Mouse (Mus musculus) liver, adult 2 months (tissue): ENCODE data around the gene Ascc2. TPM values are rescaled to one million over a fixed set of nuclear protein-coding genes. Genes with fewer than 3 reads are reported as not detected.

ENCODE experiments used
- DNase-seq: peaks from one replicate; pipeline ENCODE4 v3.0.0-alpha.2; 2011; ENCODE audit warnings: low read depth, low spot score; ENCODE audit errors: extremely low read depth
- H3K27ac ChIP-seq: fragments of 200-500 bp; replicated peaks from 2 replicates; pipeline ENCODE4 v1.5.1; 2012; ENCODE audit warnings: low read depth, mild to moderate bottlenecking, control low read depth, inconsistent platforms, low read length; ENCODE audit not compliant: insufficient read depth
- H3K27me3 ChIP-seq: fragments of 200-500 bp; 2 replicates; pipeline ENCODE4 v1.6.1; 2012; ENCODE audit warnings: mild to moderate bottlenecking, moderate library complexity, low read length, inconsistent platforms; ENCODE audit not compliant: control insufficient read depth, insufficient read depth
- H3K36me3 ChIP-seq: fragments of 200-500 bp; 2 replicates; pipeline ENCODE4 v1.6.1; 2012; ENCODE audit warnings: low read length, inconsistent platforms; ENCODE audit not compliant: control insufficient read depth, insufficient read depth
- H3K4me1 ChIP-seq: fragments of 200-500 bp; 2 replicates; pipeline ENCODE4 v1.6.1; 2011; ENCODE audit warnings: low read length; ENCODE audit not compliant: control insufficient read depth, insufficient read depth
- H3K4me3 ChIP-seq: fragments of 200-500 bp; 2 replicates; pipeline ENCODE4 v1.5.1; 2011; ENCODE audit warnings: low read depth, mild to moderate bottlenecking, control low read depth, low read length, moderate library complexity; ENCODE audit not compliant: insufficient read depth
- H3K79me2 ChIP-seq: fragments of 200-500 bp; 2 replicates; pipeline ENCODE4 v1.6.1; 2012; ENCODE audit warnings: inconsistent platforms, mild to moderate bottlenecking, low read length, moderate library complexity; ENCODE audit not compliant: control insufficient read depth, insufficient read depth
- H3K9ac ChIP-seq: fragments of 200-500 bp; 2 replicates; pipeline ENCODE4 v1.6.1; 2012; ENCODE audit warnings: low read depth, mild to moderate bottlenecking, control low read depth, inconsistent platforms, low read length
- CTCF ChIP-seq: fragments of 200-500 bp; IDR thresholded peaks from 2 replicates; pipeline ENCODE4 v1.5.1; 2011; ENCODE audit warnings: low read depth, low read length, control low read depth
- POLR2A ChIP-seq: fragments of 200-500 bp; IDR thresholded peaks from 2 replicates; pipeline ENCODE4 v1.6.1; 2011; ENCODE audit warnings: low read length, control low read depth; ENCODE audit not compliant: insufficient read depth; ENCODE audit errors: extremely low read depth
- WGBS: fragments of 180-500 bp; shearing (Covaris S2); methylation state at CpG from one replicate; pipeline ENCODE4 v1.1.7; 2018; 5-methylcytosine and 5-hydroxymethylcytosine counted together
- polyA plus RNA-seq: library from polyadenylated mRNA; depleted of rRNA; stranded (reverse); fragments of >200 nt; gene quantifications from 2 replicates; pipeline ENCODE4 v1.2.3, GENCODE M21; 2012
- total RNA-seq: library from RNA; depleted of rRNA; stranded (reverse); fragments of >200 nt; gene quantifications from 2 replicates; pipeline ENCODE4 v1.2.3, GENCODE M21; 2014

Gene Ascc2
- total and polyA plus RNA-seq, 2 experiments = 8.5 to 9.9 TPM

- peaks cover 6% of the 10 kb centered on the region; the same call in 1 of the 2 replicates for H3K79me2 ChIP-seq
- H3K27ac ChIP-seq = no peak overlapping the region
- no peak overlapping the region for H3K9ac ChIP-seq
- DNase-seq = no peak
- H3K27me3 ChIP-seq = no peaks in the 10 kb centered on the region
- WGBS = 47% methylated on average over 2 of the region's 2 CpGs
- TF ChIP-seq CTCF (no peak), POLR2A (no peak)
- peaks cover 1% of the 10 kb centered on the region; the same call in 1 of the 2 replicates for H3K4me1 ChIP-seq
- H3K4me3 ChIP-seq = no peak overlapping the region
- no peaks in the 10 kb centered on the region for H3K36me3 ChIP-seq
Measured at GRCm38 (mm10) chr11:4598411-4598810, 39.1 kb upstream of the Ascc2 start.

GRCm38 (mm10) chr11:4599916-4600315, 37.6 kb upstream of the Ascc2 start:
- Histone ChIP-seq H3K4me1 (no peaks in the 10 kb centered on the region), H3K36me3 (no peaks in the 10 kb centered on the region), H3K27ac (no peak overlapping the region), H3K27me3 (no peaks in the 10 kb centered on the region), H3K9ac (no peak overlapping the region), H3K4me3 (no peak overlapping the region), H3K79me2 (no peaks in the 10 kb centered on the region)
- no peak for TF ChIP-seq POLR2A
- no peak for TF ChIP-seq CTCF
- DNase-seq = no peak
- WGBS = 90% methylated on average over 3 of the region's 3 CpGs

- DNase-seq = no peak
- WGBS = 95% methylated on average over 5 of the region's 5 CpGs
- Histone ChIP-seq H3K4me1 (no peaks in the 10 kb centered on the region), H3K9ac (no peak overlapping the region), H3K4me3 (no peak overlapping the region), H3K27me3 (no peaks in the 10 kb centered on the region), H3K79me2 (no peaks in the 10 kb centered on the region), H3K36me3 (no peaks in the 10 kb centered on the region), H3K27ac (no peak overlapping the region)
- TF ChIP-seq CTCF = no peak
- no peak for TF ChIP-seq POLR2A
Measured at GRCm38 (mm10) chr11:4601890-4602289, 35.7 kb upstream of the Ascc2 start.

DNA sequence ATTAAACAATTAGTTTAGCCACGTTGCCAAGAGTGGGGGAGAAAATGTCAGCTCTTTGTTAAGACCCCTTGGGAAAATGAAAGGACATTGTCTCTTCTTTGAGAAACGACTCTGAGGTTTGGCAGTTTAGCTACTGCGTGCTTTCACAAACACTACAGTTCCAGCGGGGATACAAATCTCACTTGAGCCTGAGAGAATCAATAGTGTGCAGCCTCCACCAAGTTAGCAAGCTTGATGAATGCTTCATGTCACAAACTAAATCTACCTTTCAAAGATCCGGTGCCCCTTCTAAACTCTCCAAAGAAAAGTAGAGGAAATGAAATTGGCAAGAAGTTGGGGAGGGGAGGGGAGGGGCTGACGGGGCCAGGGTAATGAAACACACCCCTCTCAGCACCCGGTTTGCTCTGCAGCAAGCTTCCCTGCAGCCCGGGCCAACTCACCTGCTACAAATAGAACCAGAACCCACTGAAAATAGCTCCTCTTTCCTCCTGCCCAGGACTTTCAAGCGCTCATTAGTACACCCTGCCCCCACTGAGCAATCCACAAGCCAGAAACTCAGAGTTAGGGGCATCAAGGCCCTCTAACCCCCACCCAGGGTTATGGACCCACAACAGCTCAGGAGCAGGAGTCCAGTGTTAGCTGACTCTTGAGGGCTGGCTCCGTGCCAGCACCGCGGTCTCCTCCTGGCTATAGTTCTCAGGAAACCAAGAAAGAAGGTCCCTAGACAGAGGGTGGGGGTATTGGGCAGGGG, 34.7 kb upstream of the Ascc2 start:
- DNase-seq = no peak
- Histone ChIP-seq H3K36me3 (no peaks in the 10 kb centered on the region), H3K4me1 (no peaks in the 10 kb centered on the region), H3K79me2 (no peaks in the 10 kb centered on the region), H3K9ac (no peak overlapping the region), H3K27me3 (no peaks in the 10 kb centered on the region), H3K27ac (no peak overlapping the region), H3K4me3 (no peak overlapping the region)
- WGBS = 47% methylated on average over 12 of the region's 12 CpGs
- no peak for TF ChIP-seq POLR2A
- TF ChIP-seq CTCF = no peak

- Histone ChIP-seq H3K27ac (no peak overlapping the region), H3K4me3 (no peak overlapping the region), H3K9ac (no peak overlapping the region), H3K4me1 (no peaks in the 10 kb centered on the region), H3K79me2 (no peaks in the 10 kb centered on the region), H3K27me3 (no peaks in the 10 kb centered on the region), H3K36me3 (no peaks in the 10 kb centered on the region)
- TF ChIP-seq POLR2A = no peak
- TF ChIP-seq CTCF = no peak
- DNase-seq = no peak
- 69% methylated on average over 6 of the region's 6 CpGs for WGBS
Measured at GRCm38 (mm10) chr11:4604441-4604840, 33.1 kb upstream of the Ascc2 start.

- Histone ChIP-seq H3K4me3 (no peak overlapping the region), H3K27me3 (no peaks in the 10 kb centered on the region), H3K9ac (no peak overlapping the region), H3K4me1 (no peaks in the 10 kb centered on the region), H3K79me2 (no peaks in the 10 kb centered on the region), H3K27ac (no peak overlapping the region), H3K36me3 (no peaks in the 10 kb centered on the region)
- TF ChIP-seq CTCF (no peak), POLR2A (no peak)
- WGBS = 70% methylated on average over 7 of the region's 7 CpGs
- no peak for DNase-seq
Measured at GRCm38 (mm10) chr11:4605414-4605813, 32.1 kb upstream of the Ascc2 start.
